Mouse (Mus musculus): Measurements from ENCODE around the gene Romo1. TPM values are rescaled to one million over a fixed set of nuclear protein-coding genes. Genes with fewer than 3 reads are reported as not detected.

The Romo1 gene
- total and polyA plus RNA-seq, 3 experiments, result 38.4 to 300 (median 99.3) TPM

GRCm38 (mm10) chr2:156193066-156193862 is 49.4 kb downstream of the Romo1 start:
- H3K9me3 ChIP-seq (replicated peaks), result no peaks in the 10 kb centered on the region
- DNase-seq (ENCODE audit: low spot score), result no peak
- TF ChIP-seq GATA1 (IDR thresholded peaks at IDR 0.05; ENCODE audit: borderline replicate concordance, low read length) (no peak), TAL1 (conservative IDR thresholded peaks at IDR 0.05; ENCODE audit: low read depth, low read length) (no peak), GATA2 (IDR thresholded peaks at IDR 0.05; ENCODE audit: borderline replicate concordance, low read depth, low read length) (no peak), CTCF (IDR thresholded peaks at IDR 0.05; ENCODE audit: low read depth, low read length) (no peak), POLR2AphosphoS5 (IDR thresholded peaks at IDR 0.05; ENCODE audit: insufficient replicate concordance, low read depth, low read length) (no peak)
- ATAC-seq (ENCODE audit: extremely low read depth, insufficient number of reproducible peaks, low FRiP score, poor library complexity, severe bottlenecking), result no peak
- no peaks in the 10 kb centered on the region for H3K27me3 ChIP-seq (ENCODE audit: insufficient read depth, low read length)
- H3K4me1 ChIP-seq (ENCODE audit: insufficient read depth, low read depth, low read length), result peaks cover 19% of the 10 kb centered on the region
- H3K36me3 ChIP-seq (replicated peaks), result peaks cover under 1% of the 10 kb centered on the region
- no peak overlapping the region for H3K4me3 ChIP-seq (ENCODE audit: low read depth, low read length)

GRCm38 (mm10) chr2:156194571-156194970 is 50.7 kb downstream of the Romo1 start:
- Histone ChIP-seq H3K27me3 (ENCODE audit: insufficient read depth, low read length) (no peaks in the 10 kb centered on the region), H3K36me3 (replicated peaks) (peaks cover 12% of the 10 kb centered on the region), H3K9me3 (replicated peaks) (no peaks in the 10 kb centered on the region), H3K4me3 (ENCODE audit: low read depth, low read length) (no peak overlapping the region), H3K4me1 (ENCODE audit: insufficient read depth, low read depth, low read length) (peaks cover 30% of the 10 kb centered on the region)
- no peak for ATAC-seq (ENCODE audit: extremely low read depth, insufficient number of reproducible peaks, low FRiP score, poor library complexity, severe bottlenecking)
- TF ChIP-seq GATA2 (IDR thresholded peaks at IDR 0.05; ENCODE audit: borderline replicate concordance, low read depth, low read length), result no peak
- DNase-seq (ENCODE audit: low spot score), result no peak

Other genes with a start within 250 kb of the Romo1 start
- gene Uqcc1, start 213.7 kb upstream of the Romo1 start, total RNA-seq (2014; fragmentation: Nextera tagmentation), result 27.8 and 29.9 TPM in 2 replicates
- gene Uqcc1, start 213.7 kb upstream of the Romo1 start, total RNA-seq (2017), result 35.8 and 39.1 TPM in 2 replicates
- 4.2 TPM in 2 replicates for gene Uqcc1, start 213.7 kb upstream of the Romo1 start, polyA plus RNA-seq (2012)
- 0.60 TPM in 1 of 2 replicates, not detected in the other for gene Gm15557, start 203.3 kb upstream of the Romo1 start, total RNA-seq (2014; fragmentation: Nextera tagmentation)
- gene Gm15557, start 203.3 kb upstream of the Romo1 start, total RNA-seq (2017), result 0.11 TPM in 1 of 2 replicates, not detected in the other
- 0.05 and 0.06 TPM in 2 replicates for gene Gm15557, start 203.3 kb upstream of the Romo1 start, polyA plus RNA-seq (2012)
- 2.2 TPM in 1 of 2 replicates, not detected in the other for gene Gdf5, start 198.7 kb upstream of the Romo1 start, total RNA-seq (2014; fragmentation: Nextera tagmentation)
- 0.06 and 0.11 TPM in 2 replicates for gene Gdf5, start 198.7 kb upstream of the Romo1 start, total RNA-seq (2017)
- gene Gdf5, start 198.7 kb upstream of the Romo1 start, polyA plus RNA-seq (2012), result not detected in 2 replicates
- gene Cep250, start 187.6 kb upstream of the Romo1 start, total RNA-seq (2014; fragmentation: Nextera tagmentation), result 11.6 and 12.3 TPM in 2 replicates
- gene Cep250, start 187.6 kb upstream of the Romo1 start, total RNA-seq (2017), result 49.2 and 54.7 TPM in 2 replicates
- gene Cep250, start 187.6 kb upstream of the Romo1 start, polyA plus RNA-seq (2012), result 17.3 and 19.9 TPM in 2 replicates
- gene 6430550D23Rik, start 136.1 kb upstream of the Romo1 start, total RNA-seq (2014; fragmentation: Nextera tagmentation), result 2.3 and 2.4 TPM in 2 replicates
- gene 6430550D23Rik, start 136.1 kb upstream of the Romo1 start, total RNA-seq (2017), result 0.71 and 1.6 TPM in 2 replicates
- 0.23 and 0.33 TPM in 2 replicates for gene 6430550D23Rik, start 136.1 kb upstream of the Romo1 start, polyA plus RNA-seq (2012)
- gene Ergic3, start 136.0 kb upstream of the Romo1 start, total RNA-seq (2014; fragmentation: Nextera tagmentation), result 189 and 215 TPM in 2 replicates
- gene Ergic3, start 136.0 kb upstream of the Romo1 start, total RNA-seq (2017), result 52.9 and 58.0 TPM in 2 replicates
- 42.6 and 51.8 TPM in 2 replicates for gene Ergic3, start 136.0 kb upstream of the Romo1 start, polyA plus RNA-seq (2012)
- 0.53 TPM in 1 of 2 replicates, not detected in the other for gene Fer1l4, start 91.1 kb upstream of the Romo1 start, total RNA-seq (2014; fragmentation: Nextera tagmentation)
- gene Fer1l4, start 91.1 kb upstream of the Romo1 start, total RNA-seq (2017), result not detected in 2 replicates
- gene Fer1l4, start 91.1 kb upstream of the Romo1 start, polyA plus RNA-seq (2012), result not detected in 2 replicates
- gene Spag4, start 78.9 kb upstream of the Romo1 start, total RNA-seq (2014; fragmentation: Nextera tagmentation), result 1.4 and 4.9 TPM in 2 replicates
- 0.64 and 0.93 TPM in 2 replicates for gene Spag4, start 78.9 kb upstream of the Romo1 start, total RNA-seq (2017)
- gene Spag4, start 78.9 kb upstream of the Romo1 start, polyA plus RNA-seq (2012), result 0.82 and 1.3 TPM in 2 replicates
- gene Cpne1, start 32.1 kb upstream of the Romo1 start, total RNA-seq (2014; fragmentation: Nextera tagmentation), result 43.2 and 63.3 TPM in 2 replicates
- gene Cpne1, start 32.1 kb upstream of the Romo1 start, total RNA-seq (2017), result 40.1 and 42.0 TPM in 2 replicates
- gene Cpne1, start 32.1 kb upstream of the Romo1 start, polyA plus RNA-seq (2012), result 55.9 and 73.7 TPM in 2 replicates
- 50.5 and 67.5 TPM in 2 replicates for gene Rbm12, start 32.1 kb upstream of the Romo1 start, total RNA-seq (2014; fragmentation: Nextera tagmentation)
- gene Rbm12, start 32.1 kb upstream of the Romo1 start, total RNA-seq (2017), result 25.4 and 39.7 TPM in 2 replicates
- gene Rbm12, start 32.1 kb upstream of the Romo1 start, polyA plus RNA-seq (2012), result 5.6 TPM in 2 replicates
- 17.3 and 17.6 TPM in 2 replicates for gene Gm28036, start 16.9 kb upstream of the Romo1 start, total RNA-seq (2014; fragmentation: Nextera tagmentation)
- 12.0 and 15.6 TPM in 2 replicates for gene Gm28036, start 16.9 kb upstream of the Romo1 start, total RNA-seq (2017)
- 9.0 and 13.5 TPM in 2 replicates for gene Gm28036, start 16.9 kb upstream of the Romo1 start, polyA plus RNA-seq (2012)
- 27.9 and 33.9 TPM in 2 replicates for gene Nfs1, start 147 bp downstream of the Romo1 start, total RNA-seq (2014; fragmentation: Nextera tagmentation)
- gene Nfs1, start 147 bp downstream of the Romo1 start, total RNA-seq (2017), result 46.2 and 49.1 TPM in 2 replicates
- gene Nfs1, start 147 bp downstream of the Romo1 start, polyA plus RNA-seq (2012), result 31.4 and 36.3 TPM in 2 replicates
- gene Rbm39, start 36.2 kb downstream of the Romo1 start, total RNA-seq (2014; fragmentation: Nextera tagmentation), result 781 and 795 TPM in 2 replicates
- gene Rbm39, start 36.2 kb downstream of the Romo1 start, total RNA-seq (2017), result 710 and 759 TPM in 2 replicates
- gene Rbm39, start 36.2 kb downstream of the Romo1 start, polyA plus RNA-seq (2012), result 282 and 295 TPM in 2 replicates
- gene Phf20, start 52.4 kb downstream of the Romo1 start, total RNA-seq (2014; fragmentation: Nextera tagmentation), result 63.5 and 63.9 TPM in 2 replicates
- 45.8 and 48.2 TPM in 2 replicates for gene Phf20, start 52.4 kb downstream of the Romo1 start, total RNA-seq (2017)
- 29.5 and 37.8 TPM in 2 replicates for gene Phf20, start 52.4 kb downstream of the Romo1 start, polyA plus RNA-seq (2012)
- gene Cnbd2, start 168.3 kb downstream of the Romo1 start, total RNA-seq (2014; fragmentation: Nextera tagmentation), result 21.5 and 22.6 TPM in 2 replicates
- gene Cnbd2, start 168.3 kb downstream of the Romo1 start, total RNA-seq (2017), result 11.5 and 13.9 TPM in 2 replicates
- 0.43 and 1.4 TPM in 2 replicates for gene Cnbd2, start 168.3 kb downstream of the Romo1 start, polyA plus RNA-seq (2012)
- 11.6 and 12.2 TPM in 2 replicates for gene Scand1, start 168.7 kb downstream of the Romo1 start, total RNA-seq (2014; fragmentation: Nextera tagmentation)
- gene Scand1, start 168.7 kb downstream of the Romo1 start, total RNA-seq (2017), result 243 and 516 TPM in 2 replicates
- 844 and 1,244 TPM in 2 replicates for gene Scand1, start 168.7 kb downstream of the Romo1 start, polyA plus RNA-seq (2012)